9 mouse cellular contexts compared by ENCODE assay signal in the genomic region with DNA sequence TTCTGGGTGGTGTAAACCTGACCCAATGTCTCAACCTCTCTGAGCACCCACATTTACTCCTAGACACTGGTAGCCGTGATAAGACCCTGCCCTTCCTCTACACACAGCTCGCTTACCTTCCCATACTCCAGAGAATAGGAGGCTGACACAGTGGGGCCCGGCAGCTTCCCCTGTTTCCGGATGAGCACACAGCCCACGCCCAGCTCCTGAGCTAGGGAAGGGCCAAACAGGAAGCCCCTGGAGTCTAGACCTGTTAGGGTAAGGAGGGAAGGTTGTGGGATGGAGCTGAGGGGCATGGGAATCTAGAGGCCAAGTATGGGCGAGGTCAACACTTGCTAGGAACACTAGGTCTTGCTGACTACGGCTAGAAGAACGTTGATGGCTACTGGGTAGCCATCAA. TPM values are rescaled to one million over a fixed set of nuclear protein-coding genes. Genes with fewer than 3 reads are reported as not detected.
A peak's percentile ranks its signal among the peaks of the same experiment; 100 is the strongest.
DNase-seq lines count a peak whose midpoint lies in the region; ATAC-seq and TF ChIP-seq lines count a peak whose summit lies in the region.
"Had no signal": no experiment of that assay in that cellular context is flagged by ENCODE, and none has a peak within 500 bp of the region (broad histone marks: within the 10 kb centered on the region; RNA-seq: fewer than 3 reads in every experiment).

No protein-coding gene starts in this region.

- H3K27me3 ChIP-seq in heart, embryonic 11.5 days (ENCODE audit: control insufficient read depth, insufficient read depth, low read length): no peaks in the 10 kb centered on the region
- H3K27me3 ChIP-seq in G1E (ENCODE audit: insufficient read depth, low read length): peaks cover 9% of the 10 kb centered on the region
- no peaks in the 10 kb centered on the region for H3K27me3 ChIP-seq in hindbrain, embryonic 12.5 days
- H3K27me3 ChIP-seq in megakaryocyte, embryonic 14.5 days (replicated peaks): peaks cover 2% of the 10 kb centered on the region

- H3K4me1 ChIP-seq in heart, embryonic 11.5 days (ENCODE audit: control insufficient read depth, insufficient read depth, low read length): peaks cover 35% of the 10 kb centered on the region
- peaks cover 73% of the 10 kb centered on the region for H3K4me1 ChIP-seq in G1E (ENCODE audit: insufficient read depth, low read depth, low read length)
- H3K4me1 ChIP-seq in hindbrain, embryonic 12.5 days: peaks cover 45% of the 10 kb centered on the region
- H3K4me1 ChIP-seq in megakaryocyte, embryonic 14.5 days: peaks cover 59% of the 10 kb centered on the region

- no peak for TF ChIP-seq CTCF in G1E (IDR thresholded peaks at IDR 0.05; ENCODE audit: low read depth, low read length)

- peaks cover 29% of the 10 kb centered on the region for H3K36me3 ChIP-seq in heart, embryonic 11.5 days (ENCODE audit: control insufficient read depth, insufficient read depth, low read length)
- peaks cover 60% of the 10 kb centered on the region for H3K36me3 ChIP-seq in G1E (replicated peaks)
- H3K36me3 ChIP-seq in hindbrain, embryonic 12.5 days: peaks cover 34% of the 10 kb centered on the region
- H3K36me3 ChIP-seq in megakaryocyte, embryonic 14.5 days (replicated peaks; ENCODE audit: low read length): peaks cover 68% of the 10 kb centered on the region

- no peak overlapping the region; the same call in 1 of the 2 replicates for H3K9ac ChIP-seq in heart, embryonic 11.5 days (ENCODE audit: low read depth, low read length)
- H3K9ac ChIP-seq in hindbrain, embryonic 12.5 days: peak overlapping the region; percentile 79; the same call in 1 of the 2 replicates

- H3K4me2 ChIP-seq in heart, embryonic 11.5 days: peak overlapping the region; percentile 88
- H3K4me2 ChIP-seq in hindbrain, embryonic 12.5 days (replicated peaks): peak overlapping the region; percentile 79

- no peak for ATAC-seq in heart, embryonic 11.5 days (replicated peaks; ENCODE audit: insufficient number of reproducible peaks, low FRiP score, low TSS enrichment)
- peak; percentile 29 for ATAC-seq in G1E (ENCODE audit: extremely low read depth, insufficient number of reproducible peaks, low FRiP score, poor library complexity, severe bottlenecking)
- no peak for ATAC-seq in hindbrain, embryonic 12.5 days (ENCODE audit: low FRiP score)
- ATAC-seq: CD4-positive, CD25-positive, alpha-beta regulatory T cell, adult 4 months had no signal

- H3K4me3 ChIP-seq in heart, embryonic 11.5 days (ENCODE audit: low read depth, low read length): 0 out of 2 replicates have a peak overlapping the region, but pooled peaks have one; percentile 8
- peak overlapping the region; percentile 87 for H3K4me3 ChIP-seq in G1E (ENCODE audit: low read depth, low read length)
- H3K4me3 ChIP-seq in hindbrain, embryonic 12.5 days: 0 out of 2 replicates have a peak overlapping the region, but pooled peaks have one; percentile 65
- peak overlapping the region; percentile 98 for H3K4me3 ChIP-seq in megakaryocyte, embryonic 14.5 days (replicated peaks)

- peak overlapping the region; percentile 59 for H3K27ac ChIP-seq in heart, embryonic 11.5 days (ENCODE audit: low read depth, low read length)
- H3K27ac ChIP-seq in hindbrain, embryonic 12.5 days: no peak overlapping the region

- intact Hi-C loops in heart, postnatal 14 days (cut with DNase I): no loop called here

- DNase-seq in heart, postnatal 14 days: no peak
- DNase-seq in G1E (ENCODE audit: low spot score): peak; percentile 31
- no peak for DNase-seq in thymus, postnatal 36 days
- no peak for DNase-seq in layer of hippocampus, postnatal 36 days
- no peak for DNase-seq in retina, postnatal 1 day

- WGBS in heart, embryonic 11.5 days (ENCODE audit: insufficient replicate concordance): 55% methylated on average over 8 of the region's 8 CpGs
- WGBS in hindbrain, embryonic 12.5 days: 75% methylated on average over 8 of the region's 8 CpGs

- no peaks in the 10 kb centered on the region for H3K9me3 ChIP-seq in heart, embryonic 11.5 days (replicated peaks; ENCODE audit: control insufficient read depth, low read length)
- H3K9me3 ChIP-seq in G1E (replicated peaks): no peaks in the 10 kb centered on the region
- no peaks in the 10 kb centered on the region for H3K9me3 ChIP-seq in hindbrain, embryonic 12.5 days (replicated peaks)
- no peaks in the 10 kb centered on the region for H3K9me3 ChIP-seq in megakaryocyte, embryonic 14.5 days

RNA-seq across cellular contexts. Expression of a gene that starts 1.4 kb away (rescaled TPM):
- 250 and 262 TPM in 2 replicates for polyA plus RNA-seq in heart, embryonic 11.5 days (2014; fragmentation: Nextera tagmentation; extraction: Ambion mirVana)
- 10 to 100 TPM; 32.7 to 34.5 TPM for total RNA-seq in heart, postnatal 14 days (2021)
- total RNA-seq in G1E (2014; fragmentation: Nextera tagmentation) (110 and 112 TPM in 2 replicates), G1E (2017) (100.0 and 146 TPM in 2 replicates)
- polyA plus RNA-seq in G1E (2012): 207 and 389 TPM in 2 replicates
- 160 and 185 TPM in 2 replicates for polyA plus RNA-seq in hindbrain, embryonic 12.5 days (2016; fragmentation: Nextera tagmentation; extraction: Ambion mirVana)
- 257 and 338 TPM in 2 replicates for polyA plus RNA-seq in megakaryocyte, embryonic 14.5 days (2012; ENCODE audit: insufficient read depth, low replicate concordance)
- total RNA-seq in layer of hippocampus, postnatal 36 days (2021): 10 to 100 TPM; 61.5 to 65.4 TPM

RNA-seq across cellular contexts. Expression of a gene that starts 7.5 kb away (rescaled TPM):
- polyA plus RNA-seq in heart, embryonic 11.5 days (2014; fragmentation: Nextera tagmentation; extraction: Ambion mirVana): 29.5 and 30.4 TPM in 2 replicates
- total RNA-seq in heart, postnatal 14 days (2021): 1 to 10 TPM; 3.6 to 4.6 TPM
- total RNA-seq in G1E (2014; fragmentation: Nextera tagmentation): 70.8 and 71.7 TPM in 2 replicates
- total RNA-seq in G1E (2017): 46.9 and 49.9 TPM in 2 replicates
- 375 and 441 TPM in 2 replicates for polyA plus RNA-seq in G1E (2012)
- polyA plus RNA-seq in hindbrain, embryonic 12.5 days (2016; fragmentation: Nextera tagmentation; extraction: Ambion mirVana): 22.7 and 23.9 TPM in 2 replicates
- polyA plus RNA-seq in megakaryocyte, embryonic 14.5 days (2012; ENCODE audit: insufficient read depth, low replicate concordance): 68.9 and 81.7 TPM in 2 replicates
- total RNA-seq in layer of hippocampus, postnatal 36 days (2021): 1 to 10 TPM; 1.4 to 1.9 TPM

RNA-seq across cellular contexts. Expression of a gene that starts 24.2 kb away (rescaled TPM):
- polyA plus RNA-seq in heart, embryonic 11.5 days (2014; fragmentation: Nextera tagmentation; extraction: Ambion mirVana): 17.4 and 19.4 TPM in 2 replicates
- 10 to 100 TPM; 27.2 to 30.2 TPM for total RNA-seq in heart, postnatal 14 days (2021)
- total RNA-seq in G1E (2014; fragmentation: Nextera tagmentation) (77.0 and 95.3 TPM in 2 replicates), G1E (2017) (24.9 and 26.0 TPM in 2 replicates)
- polyA plus RNA-seq in G1E (2012): 69.6 and 79.4 TPM in 2 replicates
- 8.9 TPM in 2 replicates for polyA plus RNA-seq in hindbrain, embryonic 12.5 days (2016; fragmentation: Nextera tagmentation; extraction: Ambion mirVana)
- polyA plus RNA-seq in megakaryocyte, embryonic 14.5 days (2012; ENCODE audit: insufficient read depth, low replicate concordance): 25.0 and 60.9 TPM in 2 replicates
- total RNA-seq in layer of hippocampus, postnatal 36 days (2021): 1 to 10 TPM; 3.1 to 4.4 TPM

RNA-seq across cellular contexts. Expression of a gene that starts 36.0 kb away (rescaled TPM):
- 11.4 and 12.3 TPM in 2 replicates for polyA plus RNA-seq in heart, embryonic 11.5 days (2014; fragmentation: Nextera tagmentation; extraction: Ambion mirVana)
- total RNA-seq in heart, postnatal 14 days (2021): 1 to 10 TPM; 3.5 to 4.1 TPM
- 5.0 and 6.0 TPM in 2 replicates for total RNA-seq in G1E (2014; fragmentation: Nextera tagmentation)
- 7.6 and 7.9 TPM in 2 replicates for total RNA-seq in G1E (2017)
- 2.9 and 3.0 TPM in 2 replicates for polyA plus RNA-seq in G1E (2012)
- polyA plus RNA-seq in hindbrain, embryonic 12.5 days (2016; fragmentation: Nextera tagmentation; extraction: Ambion mirVana): 6.3 and 6.9 TPM in 2 replicates
- 12.6 and 15.3 TPM in 2 replicates for polyA plus RNA-seq in megakaryocyte, embryonic 14.5 days (2012; ENCODE audit: insufficient read depth, low replicate concordance)
- total RNA-seq in layer of hippocampus, postnatal 36 days (2021): 10 to 100 TPM in 1 of 2 experiments, 1 to 10 TPM in 1; 9.5 to 11.4 TPM

RNA-seq across cellular contexts. Expression of a gene that starts 36.2 kb away (rescaled TPM):
- polyA plus RNA-seq in heart, embryonic 11.5 days (2014; fragmentation: Nextera tagmentation; extraction: Ambion mirVana): 49.8 and 60.0 TPM in 2 replicates
- 10 to 100 TPM; 45.9 to 57.2 TPM for total RNA-seq in heart, postnatal 14 days (2021)
- total RNA-seq in G1E (2014; fragmentation: Nextera tagmentation) (19.5 and 31.8 TPM in 2 replicates), G1E (2017) (32.2 and 40.4 TPM in 2 replicates)
- 0.43 and 0.75 TPM in 2 replicates for polyA plus RNA-seq in G1E (2012)
- 48.2 and 52.6 TPM in 2 replicates for polyA plus RNA-seq in hindbrain, embryonic 12.5 days (2016; fragmentation: Nextera tagmentation; extraction: Ambion mirVana)
- polyA plus RNA-seq in megakaryocyte, embryonic 14.5 days (2012; ENCODE audit: insufficient read depth, low replicate concordance): 2.2 TPM in 1 of 2 replicates, not detected in the other
- 10 to 100 TPM; 79.1 to 87.3 TPM for total RNA-seq in layer of hippocampus, postnatal 36 days (2021)

Comparison
In these comparisons a context has a peak if more than half of its experiments do, and no peak if none do; other contexts are left out.
1. H3K4me3 ChIP-seq: peak in every context shown above with its lines; median percentile 98 in megakaryocyte, embryonic 14.5 days; 87 in G1E; 65 in hindbrain, embryonic 12.5 days; 8 in heart, embryonic 11.5 days.